Mouse (Mus musculus) neural tube, embryonic 13.5 days (tissue): ENCODE results near the gene Pusl1. TPM values are rescaled to one million over a fixed set of nuclear protein-coding genes. Genes with fewer than 3 reads are reported as not detected.

Experiments
- ATAC-seq: fragments of 200-750 bp; cut with Nextera tagmentation; 2 replicates; pipeline ENCODE4 v1.8.0; 2017; ENCODE audit warnings: low read depth, mild to moderate bottlenecking, moderate TSS enrichment, moderate library complexity
- H3K27ac ChIP-seq: fragments of 300-500 bp; sonication (generic); replicated peaks from 2 replicates; pipeline ENCODE4 v1.5.1; 2015; ENCODE audit warnings: moderate library complexity, mild to moderate bottlenecking, inconsistent platforms
- H3K27me3 ChIP-seq: fragments of 300-500 bp; sonication (generic); 2 replicates; pipeline ENCODE4 v1.6.1; 2015; ENCODE audit warnings: mild to moderate bottlenecking, inconsistent platforms
- H3K36me3 ChIP-seq: fragments of 300-500 bp; sonication (generic); 2 replicates; pipeline ENCODE4 v1.6.1; 2015; ENCODE audit warnings: mild to moderate bottlenecking, inconsistent platforms
- H3K4me1 ChIP-seq: fragments of 300-500 bp; sonication (generic); replicated peaks from 2 replicates; pipeline ENCODE4 v1.6.1; 2015; ENCODE audit warnings: inconsistent platforms
- H3K4me2 ChIP-seq: fragments of 300-500 bp; sonication (generic); 2 replicates; pipeline ENCODE4 v1.6.1; 2015; ENCODE audit warnings: inconsistent platforms, mild to moderate bottlenecking, moderate library complexity
- H3K4me3 ChIP-seq: fragments of 300-500 bp; sonication (generic); 2 replicates; pipeline ENCODE4 v1.5.1; 2015; ENCODE audit warnings: mild to moderate bottlenecking, inconsistent platforms
- H3K9ac ChIP-seq: fragments of 300-500 bp; sonication (generic); 2 replicates; pipeline ENCODE4 v1.6.1; 2015; ENCODE audit warnings: moderate library complexity, mild to moderate bottlenecking, inconsistent platforms
- H3K9me3 ChIP-seq: fragments of 300-500 bp; sonication (generic); 2 replicates; pipeline ENCODE4 v1.6.1; 2016; ENCODE audit warnings: inconsistent platforms
- WGBS: fragments of 180-500 bp; shearing (Covaris S2); methylation state at CpG from one replicate; pipeline ENCODE4 v1.1.7; 2015; 5-methylcytosine and 5-hydroxymethylcytosine counted together
- polyA plus RNA-seq: library from polyadenylated mRNA; unstranded; fragments of >200 nt; fragmentation: Nextera tagmentation; extraction: Ambion mirVana; gene quantifications from 2 replicates; pipeline ENCODE4 v1.2.1, GENCODE M21; 2015

The Pusl1 gene
- polyA plus RNA-seq, 1 experiment from 2014 or later, result 51.5 TPM

DNA sequence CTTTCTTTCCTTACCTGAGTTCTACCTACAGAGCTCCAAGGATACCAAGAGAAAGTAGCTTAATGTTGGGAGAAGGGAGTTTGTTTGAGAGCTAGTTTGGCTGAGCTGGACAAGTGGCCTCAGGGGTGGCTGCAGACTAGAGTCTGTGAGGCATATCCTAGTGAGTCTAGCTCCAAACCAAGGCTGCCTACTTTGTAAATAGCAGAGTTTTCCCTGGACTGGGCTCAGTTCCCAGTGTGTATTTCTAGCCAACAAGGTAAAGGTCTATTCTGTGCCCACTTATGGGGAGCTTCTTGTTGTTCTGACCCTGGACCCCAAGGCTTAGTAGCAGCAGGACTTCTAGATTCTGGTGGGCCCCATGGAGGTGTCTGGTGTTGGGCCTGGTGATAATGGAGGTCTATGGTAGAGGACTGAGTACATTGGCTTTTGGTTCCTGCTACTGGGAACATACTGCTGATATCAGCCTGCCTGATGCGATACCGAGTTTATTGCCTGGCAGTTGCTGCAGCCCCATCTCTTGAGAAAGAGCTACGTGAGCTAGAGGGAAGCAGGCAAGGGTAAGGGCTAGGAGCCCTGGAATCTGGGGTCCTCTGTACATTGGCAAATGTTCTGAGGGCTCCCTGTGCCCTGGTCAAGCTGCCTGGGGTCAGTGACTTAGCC, 41.7 kb downstream of the Pusl1 start:
- peaks cover 20% of the 10 kb centered on the region for H3K36me3 ChIP-seq
- H3K9ac ChIP-seq, result no peak overlapping the region
- WGBS, result 92% methylated on average over 3 of the region's 3 CpGs
- ATAC-seq, result no peak
- H3K4me2 ChIP-seq, result peak overlapping the region; percentile 88; the same call in 1 of the 2 replicates
- H3K27me3 ChIP-seq, result no peaks in the 10 kb centered on the region
- no peak overlapping the region for H3K4me3 ChIP-seq
- no peaks in the 10 kb centered on the region for H3K9me3 ChIP-seq
- peaks cover 52% of the 10 kb centered on the region for H3K4me1 ChIP-seq
- H3K27ac ChIP-seq, result no peak overlapping the region

GRCm38 (mm10) chr4:155849391-155849790, 42.2 kb downstream of the Pusl1 start:
- peaks cover 52% of the 10 kb centered on the region for H3K4me1 ChIP-seq
- H3K4me2 ChIP-seq, result peak overlapping the region; percentile 88
- no peak overlapping the region for H3K27ac ChIP-seq
- no peak overlapping the region for H3K9ac ChIP-seq
- no peaks in the 10 kb centered on the region for H3K27me3 ChIP-seq
- H3K9me3 ChIP-seq, result no peaks in the 10 kb centered on the region
- peaks cover 15% of the 10 kb centered on the region for H3K36me3 ChIP-seq
- 93% methylated on average over 2 of the region's 2 CpGs for WGBS
- no peak overlapping the region for H3K4me3 ChIP-seq
- no peak for ATAC-seq

GRCm38 (mm10) chr4:155848434-155849095, 43.0 kb downstream of the Pusl1 start:
- H3K9ac ChIP-seq, result peak overlapping the region; percentile 88
- peaks cover 52% of the 10 kb centered on the region for H3K4me1 ChIP-seq
- H3K27me3 ChIP-seq, result no peaks in the 10 kb centered on the region
- ATAC-seq, result no peak
- H3K27ac ChIP-seq, result no peak overlapping the region
- H3K4me2 ChIP-seq, result peak overlapping the region; percentile 88
- H3K9me3 ChIP-seq, result no peaks in the 10 kb centered on the region
- 58% methylated on average over 7 of the region's 7 CpGs for WGBS
- peaks cover 6% of the 10 kb centered on the region for H3K36me3 ChIP-seq
- peak overlapping the region; percentile 89 for H3K4me3 ChIP-seq

GRCm38 (mm10) chr4:155847591-155848352, 43.8 kb downstream of the Pusl1 start:
- H3K4me2 ChIP-seq, result peak overlapping the region; percentile 88
- 0 out of 2 replicates have a peak, but pooled peaks cover 1% of the 10 kb centered on the region for H3K27me3 ChIP-seq
- H3K4me1 ChIP-seq, result peaks cover 52% of the 10 kb centered on the region
- H3K9ac ChIP-seq, result peak overlapping the region; percentile 88
- ATAC-seq, result peak; percentile 64
- WGBS, result 1% methylated on average over 69 of the region's 69 CpGs
- peak overlapping the region; percentile 84 for H3K27ac ChIP-seq
- no peaks in the 10 kb centered on the region for H3K9me3 ChIP-seq
- H3K4me3 ChIP-seq, result peak overlapping the region; percentile 89
- no peaks in the 10 kb centered on the region for H3K36me3 ChIP-seq

DNA sequence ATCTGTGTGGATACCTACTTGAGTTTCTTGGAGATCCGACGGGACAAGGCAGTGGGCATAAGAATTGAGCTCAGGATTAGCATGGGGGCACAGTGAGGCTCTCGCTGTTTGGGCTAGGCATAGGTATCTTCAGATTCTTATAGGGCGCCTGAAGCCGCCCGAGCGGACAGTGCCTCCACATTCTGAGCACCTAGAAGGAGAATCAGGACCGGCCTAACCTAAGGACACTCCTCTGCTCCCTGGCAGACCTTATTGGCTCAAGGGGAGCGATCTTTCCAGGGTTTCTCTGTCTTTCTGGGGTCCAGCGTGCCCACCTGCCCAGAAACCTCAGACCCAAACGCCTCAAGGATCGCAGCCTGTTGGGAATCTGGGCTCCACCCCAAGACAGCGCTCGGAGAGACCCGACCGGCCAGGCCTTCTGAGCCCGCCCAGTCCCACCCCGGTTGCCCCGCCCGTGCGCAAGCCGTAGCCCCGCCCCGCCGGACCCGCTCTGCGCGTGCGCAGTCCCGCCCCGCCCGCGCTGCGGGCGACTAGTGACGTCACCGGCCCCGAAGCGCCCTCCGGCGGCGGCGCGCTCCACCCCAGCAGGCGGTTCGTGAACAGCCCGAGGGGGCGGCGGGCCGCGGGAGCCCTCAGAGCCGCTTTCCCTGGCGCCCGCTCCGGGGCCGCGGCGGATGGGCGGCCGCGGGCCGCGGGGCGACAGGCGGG, 44.6 kb downstream of the Pusl1 start, which contains the start of gene Dvl1:
Gene Dvl1, plus strand, starts transcription at position 532 of the 708 bp plus-strand sequence.
- peak; percentile 89 for ATAC-seq
- WGBS, result 2% methylated on average over 64 of the region's 65 CpGs
- Histone ChIP-seq H3K27ac (peak within 1 kb of the TSS; percentile 84), H3K9ac (peak within 1 kb of the TSS; percentile 88), H3K4me3 (peak within 1 kb of the TSS; percentile 89), H3K36me3 (peaks cover 3% of the 10 kb centered on the region; the same call in 1 of the 2 replicates), H3K9me3 (no peaks in the 10 kb centered on the region), H3K27me3 (peaks cover 7% of the 10 kb centered on the region; the same call in 1 of the 2 replicates), H3K4me1 (peaks cover 50% of the 10 kb centered on the region), H3K4me2 (peak within 1 kb of the TSS; percentile 88)

GRCm38 (mm10) chr4:155843231-155843630, 48.4 kb downstream of the Pusl1 start:
- H3K4me3 ChIP-seq, result no peak overlapping the region
- ATAC-seq, result no peak
- no peaks in the 10 kb centered on the region for H3K9me3 ChIP-seq
- no peak overlapping the region for H3K9ac ChIP-seq
- no peak overlapping the region for H3K27ac ChIP-seq
- H3K36me3 ChIP-seq, result peaks cover 3% of the 10 kb centered on the region; the same call in 1 of the 2 replicates
- H3K27me3 ChIP-seq, result peaks cover 26% of the 10 kb centered on the region
- 91% methylated on average over 5 of the region's 5 CpGs for WGBS
- H3K4me2 ChIP-seq, result no peak overlapping the region
- H3K4me1 ChIP-seq, result peaks cover 38% of the 10 kb centered on the region

DNA sequence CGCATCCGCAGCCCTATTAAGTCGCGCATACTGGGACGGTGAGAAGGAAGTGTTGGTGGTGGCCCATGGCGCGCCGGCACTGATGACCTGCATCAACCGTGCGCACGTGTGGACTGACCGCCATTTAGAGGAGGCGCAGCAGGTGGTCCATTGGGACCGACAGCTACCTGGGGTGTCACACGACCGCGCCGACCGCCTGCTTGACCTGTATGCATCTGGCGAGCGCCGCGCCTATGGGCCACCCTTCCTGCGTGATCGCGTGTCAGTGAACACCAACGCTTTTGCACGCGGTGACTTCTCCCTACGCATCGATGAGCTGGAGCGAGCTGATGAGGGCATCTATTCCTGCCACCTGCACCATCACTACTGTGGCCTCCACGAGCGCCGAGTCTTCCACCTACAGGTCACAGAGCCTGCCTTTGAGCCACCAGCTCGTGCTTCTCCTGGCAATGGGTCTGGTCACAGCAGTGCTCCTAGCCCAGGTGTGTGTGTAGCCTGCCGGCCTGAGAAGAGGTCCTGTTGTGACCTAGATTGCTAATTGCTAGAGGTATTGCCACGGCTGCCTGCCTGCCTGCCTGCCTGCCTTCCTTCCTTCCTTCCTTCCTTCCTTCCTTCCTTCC, 49.8 kb downstream of the Pusl1 start:
- ATAC-seq, result peak; percentile 4; the same call in 1 of the 2 replicates
- Histone ChIP-seq H3K36me3 (peaks cover 3% of the 10 kb centered on the region; the same call in 1 of the 2 replicates), H3K9me3 (no peaks in the 10 kb centered on the region), H3K27me3 (peaks cover 26% of the 10 kb centered on the region), H3K4me1 (peaks cover 32% of the 10 kb centered on the region), H3K4me3 (peak overlapping the region; percentile 38; the same call in 1 of the 2 replicates), H3K27ac (no peak overlapping the region), H3K9ac (peak overlapping the region; percentile 64), H3K4me2 (peak overlapping the region; percentile 60)
- WGBS, result 36% methylated on average over 38 of the region's 38 CpGs

- under 1% methylated on average over 32 of the region's 32 CpGs for WGBS
- no peaks in the 10 kb centered on the region for H3K9me3 ChIP-seq
- peaks cover 26% of the 10 kb centered on the region for H3K27me3 ChIP-seq
- ATAC-seq, result peak; percentile 23; the same call in 1 of the 2 replicates
- peaks cover 26% of the 10 kb centered on the region for H3K4me1 ChIP-seq
- H3K4me3 ChIP-seq, result peak overlapping the region; percentile 38
- no peak overlapping the region for H3K27ac ChIP-seq
- H3K4me2 ChIP-seq, result peak overlapping the region; percentile 60
- H3K36me3 ChIP-seq, result peaks cover 3% of the 10 kb centered on the region; the same call in 1 of the 2 replicates
- H3K9ac ChIP-seq, result peak overlapping the region; percentile 64
Measured at GRCm38 (mm10) chr4:155841003-155841454, 50.6 kb downstream of the Pusl1 start.

GRCm38 (mm10) chr4:155840076-155841002, 51.2 kb downstream of the Pusl1 start:
- Histone ChIP-seq H3K27me3 (peaks cover 26% of the 10 kb centered on the region), H3K4me2 (peak overlapping the region; percentile 60), H3K9ac (peak overlapping the region; percentile 64), H3K9me3 (no peaks in the 10 kb centered on the region), H3K36me3 (peaks cover 3% of the 10 kb centered on the region; the same call in 1 of the 2 replicates), H3K4me3 (peak overlapping the region; percentile 38), H3K4me1 (peaks cover 26% of the 10 kb centered on the region), H3K27ac (peak overlapping the region; percentile 38; the same call in 1 of the 2 replicates)
- ATAC-seq, result peak; percentile 32; the same call in 1 of the 2 replicates
- WGBS, result 10% methylated on average over 8 of the region's 8 CpGs

GRCm38 (mm10) chr4:155839483-155839910, 52.1 kb downstream of the Pusl1 start, which contains the start of gene Mxra8:
Mxra8 (plus strand) TSS chr4:155839680.
- Histone ChIP-seq H3K27ac (peak within 1 kb of the TSS; percentile 46; the same call in 1 of the 2 replicates), H3K27me3 (peaks cover 26% of the 10 kb centered on the region), H3K4me1 (peaks cover 26% of the 10 kb centered on the region), H3K4me2 (peak within 1 kb of the TSS; percentile 60), H3K4me3 (peak within 1 kb of the TSS; percentile 38), H3K9me3 (no peaks in the 10 kb centered on the region), H3K9ac (peak within 1 kb of the TSS; percentile 64), H3K36me3 (peaks cover 3% of the 10 kb centered on the region; the same call in 1 of the 2 replicates)
- WGBS, result 2% methylated on average over 16 of the region's 16 CpGs
- ATAC-seq, result peak; percentile 54
